Mouse (Mus musculus) kidney, adult 11 months (tissue): ENCODE measurements around the gene Hoxd11.

Experiments
- DNase-seq: peaks from one replicate; pipeline ENCODE4 v3.0.0; 2022

The Hoxd11 gene

DNA sequence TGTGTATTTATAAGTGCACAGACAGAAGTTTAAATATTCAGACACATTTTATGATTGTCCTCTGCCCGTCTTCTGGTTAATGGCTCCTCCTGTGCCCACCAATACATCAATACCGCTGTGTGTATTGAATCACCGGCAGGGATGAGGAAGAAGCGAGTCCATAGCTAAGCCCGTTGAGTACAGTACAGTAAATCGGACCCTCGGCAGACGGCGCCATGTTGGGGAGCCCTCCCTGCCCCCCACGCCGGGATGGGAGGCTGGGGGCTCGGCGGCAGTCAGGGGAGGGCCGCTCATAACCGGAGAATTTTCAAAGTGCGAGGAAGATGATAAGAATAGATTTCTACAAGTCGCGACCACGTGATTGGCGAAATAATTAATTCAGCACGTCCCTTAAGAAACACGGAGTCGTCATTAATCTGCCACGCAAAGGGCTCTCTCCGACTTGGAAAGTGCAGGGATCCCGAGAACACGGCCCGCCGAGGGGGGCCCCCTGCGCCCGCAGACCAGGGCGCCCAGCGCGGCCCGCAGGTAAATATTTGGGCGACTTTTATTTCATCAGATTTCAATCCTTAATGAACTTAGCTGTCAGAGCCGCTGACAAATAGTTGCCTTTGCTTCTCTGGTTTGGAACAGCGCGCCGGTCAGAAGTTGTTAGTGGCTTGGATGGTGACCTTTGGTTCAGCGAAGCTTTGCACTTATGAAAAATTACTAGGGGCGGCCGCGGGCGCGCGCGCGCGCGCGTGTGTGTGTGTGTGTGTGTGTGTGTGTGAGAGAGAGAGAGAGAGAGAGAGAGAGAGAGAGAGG lies 53.4 kb downstream of the Hoxd11 start:
- no peak for DNase-seq

DNA sequence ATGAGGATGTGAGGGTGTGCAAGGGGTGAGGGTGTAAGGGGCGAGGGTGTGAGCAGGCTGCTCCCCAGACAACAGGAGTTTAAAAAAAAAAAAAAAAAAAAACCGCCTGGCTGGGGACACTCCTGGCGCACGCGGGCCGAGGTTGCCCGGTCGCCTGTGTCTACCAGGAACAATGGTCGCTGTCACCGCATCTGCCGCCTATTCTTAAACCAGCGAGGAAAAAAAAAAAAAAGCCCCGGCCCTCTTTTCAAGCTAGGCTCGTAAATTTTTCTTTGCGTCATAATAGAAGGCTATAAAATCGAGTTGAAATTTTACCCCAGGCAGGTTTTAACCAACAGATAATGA lies 53.9 kb downstream of the Hoxd11 start:
- no peak for DNase-seq

DNA sequence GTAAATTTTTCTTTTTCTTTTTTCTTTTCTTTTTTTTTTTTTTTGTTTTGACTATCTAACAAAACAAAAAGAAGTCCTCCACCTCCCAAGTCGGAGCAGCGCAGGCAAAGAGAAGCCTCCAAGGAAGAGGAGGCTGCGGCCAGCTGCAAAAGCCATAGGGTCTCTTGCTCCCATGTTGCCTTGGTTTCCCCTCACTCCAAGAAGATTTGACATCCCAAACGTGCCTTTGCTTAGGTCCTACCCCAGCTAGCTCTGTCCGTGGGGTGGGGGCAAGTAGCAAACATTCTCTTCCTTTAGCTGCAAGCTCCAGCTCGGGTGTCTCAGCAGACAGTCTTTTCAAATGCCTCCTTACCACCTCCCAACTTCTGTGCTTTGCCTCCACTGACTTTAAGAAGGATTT lies 54.4 kb downstream of the Hoxd11 start:
- no peak for DNase-seq

DNA sequence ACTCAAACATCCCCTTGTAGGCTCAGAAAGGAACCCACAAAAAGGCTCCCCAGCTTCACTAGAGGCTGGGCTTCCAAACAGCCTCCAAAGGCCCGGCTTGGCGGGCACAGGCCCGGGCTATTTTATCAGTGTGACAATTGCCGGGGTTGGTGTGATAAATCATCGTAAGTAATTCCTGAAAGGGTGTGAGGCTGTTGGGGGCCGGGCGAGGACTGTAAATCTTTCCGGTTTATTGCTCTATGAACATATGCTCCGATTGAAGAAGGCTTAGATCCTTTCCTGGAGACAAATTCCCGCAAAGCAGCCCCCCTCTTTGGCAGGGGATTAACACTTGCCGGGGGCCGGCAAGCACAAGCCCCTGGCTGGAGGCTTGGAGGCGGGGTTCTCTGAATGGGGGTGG lies 55.1 kb downstream of the Hoxd11 start:
- no peak for DNase-seq

DNA sequence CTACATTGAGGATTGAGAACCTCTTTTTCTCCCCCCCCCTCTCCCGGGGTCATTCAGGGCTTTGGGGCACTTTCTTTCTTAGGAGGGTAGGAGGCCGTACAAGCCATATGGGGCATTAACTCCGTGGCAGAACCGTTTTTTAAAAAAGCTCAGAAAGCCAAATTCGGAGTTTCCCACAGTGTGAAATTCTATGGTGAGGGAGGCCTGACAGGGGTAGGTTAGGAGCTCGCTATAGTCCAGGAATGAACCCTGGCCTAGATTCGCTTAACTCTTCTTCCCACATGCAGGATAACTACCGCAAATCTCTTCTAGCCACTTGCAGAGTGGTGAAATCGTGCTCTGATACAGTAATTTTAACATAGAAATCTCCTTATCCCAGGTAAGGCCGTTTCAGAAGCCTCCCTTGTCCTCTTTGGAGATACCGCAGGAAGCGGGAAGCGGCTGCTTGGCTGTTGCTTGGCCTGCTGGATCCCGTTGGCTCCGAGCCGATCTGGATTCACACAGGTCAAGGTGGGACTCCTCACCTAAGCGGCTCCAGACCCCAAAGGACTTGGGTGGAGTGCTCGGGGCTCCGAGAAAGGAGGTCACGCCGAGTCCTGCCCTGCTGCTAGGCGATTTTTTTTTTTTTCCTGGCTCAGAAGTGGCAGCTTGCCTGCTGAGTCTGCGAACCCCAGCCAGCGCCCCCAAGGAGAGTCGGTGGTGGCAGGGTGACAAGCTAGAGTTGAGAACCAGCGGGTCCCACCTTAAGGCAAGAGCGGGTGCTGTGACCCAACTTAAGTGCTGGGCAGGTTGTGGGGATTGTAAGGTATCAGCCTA lies 55.8 kb downstream of the Hoxd11 start:
- DNase-seq: no peak

DNA sequence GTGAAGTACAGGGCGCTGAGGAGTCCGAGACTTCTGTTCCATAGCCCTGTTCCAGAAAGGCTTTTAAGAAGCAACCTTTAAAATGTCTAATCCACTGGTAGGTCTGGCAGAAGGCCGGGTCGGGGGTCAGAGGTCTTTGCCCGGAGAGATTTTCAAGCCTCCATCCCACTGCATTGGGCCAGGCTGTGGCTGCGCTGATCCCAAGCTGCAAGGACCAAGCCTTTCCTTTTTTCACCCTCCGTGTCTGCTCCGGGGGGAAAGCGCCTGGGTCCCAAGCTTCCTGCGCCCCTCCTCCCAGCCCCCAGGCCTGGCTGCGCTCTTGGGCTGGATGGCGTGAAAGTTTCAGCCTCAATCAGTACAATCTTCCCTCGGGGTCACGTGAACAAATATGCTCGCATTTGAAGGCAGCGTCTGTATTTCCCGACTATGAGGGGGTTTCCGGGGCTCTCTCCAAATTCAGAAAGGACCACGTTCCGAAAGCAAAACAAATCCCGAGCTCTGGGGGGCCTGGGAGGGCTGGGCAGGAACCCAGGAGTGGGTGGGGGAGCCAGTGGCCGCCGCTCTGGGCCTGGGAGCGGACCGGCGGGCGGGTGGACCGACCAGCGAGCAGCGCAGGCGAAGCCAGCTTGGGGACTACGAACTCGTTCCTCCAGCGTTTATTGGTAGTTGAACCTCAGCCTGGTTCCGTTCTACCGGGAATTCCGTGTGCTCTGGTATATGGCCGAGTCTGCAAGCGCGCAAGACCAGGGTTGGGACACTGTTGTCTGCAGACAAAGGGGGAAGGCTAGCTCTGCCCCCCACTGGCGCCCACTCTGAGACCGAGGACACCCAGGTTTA lies 56.7 kb downstream of the Hoxd11 start:
- no peak for DNase-seq
